Mouse (Mus musculus): ENCODE results near the gene Hyal1. TPM values are rescaled to one million over a fixed set of nuclear protein-coding genes. Genes with fewer than 3 reads are reported as not detected.

Hyal1 gene
- polyA plus RNA-seq, 1 experiment = 3.3 TPM

- TF ChIP-seq E2F4 (IDR thresholded peaks at IDR 0.05; ENCODE audit: insufficient read depth) = no peak
- TF ChIP-seq REST (IDR thresholded peaks at IDR 0.05; ENCODE audit: insufficient read depth, insufficient read length) = no peak
- no peak for TF ChIP-seq POLR2AphosphoS2 (IDR thresholded peaks at IDR 0.05; ENCODE audit: insufficient read length, low read depth)
- TF ChIP-seq TCF3 (IDR thresholded peaks at IDR 0.05; ENCODE audit: insufficient read length, low read depth) = no peak
- no peak for TF ChIP-seq USF1 (IDR thresholded peaks at IDR 0.05; ENCODE audit: low read depth)
- no peak for TF ChIP-seq MYOG (IDR thresholded peaks at IDR 0.05; ENCODE audit: control insufficient read depth in 1 of 3, insufficient read depth in 1 of 3, insufficient read length in 2 of 3, low read depth in 2 of 3)
- no peak for TF ChIP-seq MAX (IDR thresholded peaks at IDR 0.05; ENCODE audit: low read depth)
- no peak for TF ChIP-seq CEBPB (IDR thresholded peaks at IDR 0.05; ENCODE audit: insufficient read depth, poor library complexity, severe bottlenecking)
- TF ChIP-seq POLR2A (IDR thresholded peaks at IDR 0.05; ENCODE audit: insufficient read length, low read depth) = no peak
- H3ac ChIP-seq (ENCODE audit: control insufficient read depth, insufficient read length) = no peak overlapping the region
- no peaks in the 10 kb centered on the region for H3K79me2 ChIP-seq (ENCODE audit: control insufficient read depth, insufficient read depth)
- peaks cover 7% of the 10 kb centered on the region for H3K36me3 ChIP-seq (ENCODE audit: control insufficient read depth, insufficient read depth)
- H3K4me2 ChIP-seq (ENCODE audit: low read depth) = no peak overlapping the region
- no peaks in the 10 kb centered on the region for H3K27me3 ChIP-seq (ENCODE audit: control insufficient read depth, insufficient read depth, insufficient read length)
- H3K4me3 ChIP-seq = no peak overlapping the region
These were observed 23.1 kb downstream of the Hyal1 start for GRCm38 (mm10) chr9:107599842-107600241.

GRCm38 (mm10) chr9:107600745-107601144, 24.0 kb downstream of the Hyal1 start:
- Histone ChIP-seq H3ac (ENCODE audit: control insufficient read depth, insufficient read length) (no peak overlapping the region), H3K36me3 (ENCODE audit: control insufficient read depth, insufficient read depth) (peaks cover 7% of the 10 kb centered on the region), H3K79me2 (ENCODE audit: control insufficient read depth, insufficient read depth) (no peaks in the 10 kb centered on the region), H3K4me2 (ENCODE audit: low read depth) (no peak overlapping the region), H3K27me3 (ENCODE audit: control insufficient read depth, insufficient read depth, insufficient read length) (no peaks in the 10 kb centered on the region), H3K4me3 (no peak overlapping the region)
- TF ChIP-seq CEBPB (IDR thresholded peaks at IDR 0.05; ENCODE audit: insufficient read depth, poor library complexity, severe bottlenecking) = no peak
- no peak for TF ChIP-seq MAX (IDR thresholded peaks at IDR 0.05; ENCODE audit: low read depth)
- TF ChIP-seq E2F4 (IDR thresholded peaks at IDR 0.05; ENCODE audit: insufficient read depth) = no peak
- no peak for TF ChIP-seq POLR2AphosphoS2 (IDR thresholded peaks at IDR 0.05; ENCODE audit: insufficient read length, low read depth)
- no peak for TF ChIP-seq SRF (IDR thresholded peaks at IDR 0.05; ENCODE audit: control insufficient read depth, insufficient read length, low read depth)
- TF ChIP-seq POLR2A (IDR thresholded peaks at IDR 0.05; ENCODE audit: insufficient read length, low read depth) = no peak

- no peak overlapping the region for H3ac ChIP-seq (ENCODE audit: control insufficient read depth, insufficient read length)
- H3K36me3 ChIP-seq (ENCODE audit: control insufficient read depth, insufficient read depth) = peaks cover 7% of the 10 kb centered on the region
- H3K4me3 ChIP-seq = no peak overlapping the region
- TF ChIP-seq CEBPB (IDR thresholded peaks at IDR 0.05; ENCODE audit: insufficient read depth, poor library complexity, severe bottlenecking) (no peak), MYOG (IDR thresholded peaks at IDR 0.05; ENCODE audit: control insufficient read depth in 1 of 3, insufficient read depth in 1 of 3, insufficient read length in 2 of 3, low read depth in 2 of 3) (no peak), POLR2A (IDR thresholded peaks at IDR 0.05; ENCODE audit: insufficient read length, low read depth) (no peak), MYOD1 (IDR thresholded peaks at IDR 0.05; ENCODE audit: control insufficient read depth in 1 of 3, insufficient read length in 2 of 3, low read depth in 2 of 3) (no peak), SRF (IDR thresholded peaks at IDR 0.05; ENCODE audit: control insufficient read depth, insufficient read length, low read depth) (no peak), POLR2AphosphoS2 (IDR thresholded peaks at IDR 0.05; ENCODE audit: insufficient read length, low read depth) (no peak)
- H3K27me3 ChIP-seq (ENCODE audit: control insufficient read depth, insufficient read depth, insufficient read length) = no peaks in the 10 kb centered on the region
- no peak overlapping the region for H3K4me2 ChIP-seq (ENCODE audit: low read depth)
- no peaks in the 10 kb centered on the region for H3K79me2 ChIP-seq (ENCODE audit: control insufficient read depth, insufficient read depth)
These were observed 24.5 kb downstream of the Hyal1 start for GRCm38 (mm10) chr9:107601275-107601674.

GRCm38 (mm10) chr9:107602068-107602648, 25.4 kb downstream of the Hyal1 start:
- no peaks in the 10 kb centered on the region for H3K27me3 ChIP-seq (ENCODE audit: control insufficient read depth, insufficient read depth, insufficient read length)
- H3K36me3 ChIP-seq (ENCODE audit: control insufficient read depth, insufficient read depth) = peaks cover 7% of the 10 kb centered on the region
- peak overlapping the region; percentile 46 for H3K4me2 ChIP-seq (ENCODE audit: low read depth)
- no peak overlapping the region for H3K4me3 ChIP-seq
- no peaks in the 10 kb centered on the region for H3K79me2 ChIP-seq (ENCODE audit: control insufficient read depth, insufficient read depth)
- H3ac ChIP-seq (ENCODE audit: control insufficient read depth, insufficient read length) = no peak overlapping the region
- TF ChIP-seq MAX (IDR thresholded peaks at IDR 0.05; ENCODE audit: low read depth) = no peak
- TF ChIP-seq E2F4 (IDR thresholded peaks at IDR 0.05; ENCODE audit: insufficient read depth) = no peak
- TF ChIP-seq TCF12 (IDR thresholded peaks at IDR 0.05; ENCODE audit: insufficient read depth, poor library complexity, severe bottlenecking) = no peak
- TF ChIP-seq USF1 (IDR thresholded peaks at IDR 0.05; ENCODE audit: low read depth) = no peak
- no peak for TF ChIP-seq REST (IDR thresholded peaks at IDR 0.05; ENCODE audit: insufficient read depth, insufficient read length)
- TF ChIP-seq SRF (IDR thresholded peaks at IDR 0.05; ENCODE audit: control insufficient read depth, insufficient read length, low read depth) = no peak
- no peak for TF ChIP-seq MYOD1 (IDR thresholded peaks at IDR 0.05; ENCODE audit: control insufficient read depth in 1 of 3, insufficient read length in 2 of 3, low read depth in 2 of 3)
- TF ChIP-seq MYOG (IDR thresholded peaks at IDR 0.05; ENCODE audit: control insufficient read depth in 1 of 3, insufficient read depth in 1 of 3, insufficient read length in 2 of 3, low read depth in 2 of 3) = no peak
- no peak for TF ChIP-seq POLR2A (IDR thresholded peaks at IDR 0.05; ENCODE audit: insufficient read length, low read depth)
- no peak for TF ChIP-seq POLR2AphosphoS2 (IDR thresholded peaks at IDR 0.05; ENCODE audit: insufficient read length, low read depth)
- no peak for TF ChIP-seq TCF3 (IDR thresholded peaks at IDR 0.05; ENCODE audit: insufficient read length, low read depth)
- no peak for TF ChIP-seq CEBPB (IDR thresholded peaks at IDR 0.05; ENCODE audit: insufficient read depth, poor library complexity, severe bottlenecking)

GRCm38 (mm10) chr9:107603251-107603650, 26.5 kb downstream of the Hyal1 start:
- Histone ChIP-seq H3ac (ENCODE audit: control insufficient read depth, insufficient read length) (no peak overlapping the region), H3K36me3 (ENCODE audit: control insufficient read depth, insufficient read depth) (peaks cover 7% of the 10 kb centered on the region), H3K4me3 (no peak overlapping the region), H3K4me2 (ENCODE audit: low read depth) (no peak overlapping the region), H3K79me2 (ENCODE audit: control insufficient read depth, insufficient read depth) (no peaks in the 10 kb centered on the region), H3K27me3 (ENCODE audit: control insufficient read depth, insufficient read depth, insufficient read length) (no peaks in the 10 kb centered on the region)
- TF ChIP-seq CEBPB (IDR thresholded peaks at IDR 0.05; ENCODE audit: insufficient read depth, poor library complexity, severe bottlenecking) = no peak
- no peak for TF ChIP-seq REST (IDR thresholded peaks at IDR 0.05; ENCODE audit: insufficient read depth, insufficient read length)
- no peak for TF ChIP-seq USF1 (IDR thresholded peaks at IDR 0.05; ENCODE audit: low read depth)
- TF ChIP-seq TCF12 (IDR thresholded peaks at IDR 0.05; ENCODE audit: insufficient read depth, poor library complexity, severe bottlenecking) = no peak
- no peak for TF ChIP-seq SRF (IDR thresholded peaks at IDR 0.05; ENCODE audit: control insufficient read depth, insufficient read length, low read depth)
